ENCODE assay signal across 9 mouse cellular contexts in the genomic region with DNA sequence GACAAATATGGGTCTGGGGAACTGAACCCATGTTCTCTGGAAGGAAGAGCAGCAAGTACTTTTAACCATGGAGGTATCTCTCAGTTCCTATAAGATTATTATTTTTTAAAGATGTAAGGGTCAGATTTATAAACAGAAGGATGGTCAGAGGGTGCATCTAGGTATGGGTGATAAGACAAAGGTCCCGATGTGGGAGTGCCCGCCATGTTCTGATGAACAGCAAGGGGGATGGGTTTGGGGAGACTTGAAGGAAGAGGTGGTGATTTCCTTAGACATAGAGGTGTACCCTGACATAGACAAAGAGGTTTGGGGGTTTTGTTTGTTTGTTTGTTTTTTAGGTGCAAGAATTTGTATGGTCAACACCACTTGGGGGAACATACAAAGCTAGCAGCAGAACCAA. TPM values are rescaled to one million over a fixed set of nuclear protein-coding genes. Genes with fewer than 3 reads are reported as not detected.
DNase-seq lines count a peak whose midpoint lies in the region; ATAC-seq and TF ChIP-seq lines count a peak whose summit lies in the region.
"Had no signal": no experiment of that assay in that cellular context is flagged by ENCODE, and none has a peak within 500 bp of the region (broad histone marks: within the 10 kb centered on the region; RNA-seq: fewer than 3 reads in every experiment).

No protein-coding gene starts in this region.

- no peak overlapping the region for H3K27ac ChIP-seq in lung, embryonic 16.5 days (ENCODE audit: low read length)
- H3K27ac ChIP-seq in intestine, postnatal 0 days (ENCODE audit: low read depth, low read length) = no peak overlapping the region

- no peak overlapping the region for H3K9ac ChIP-seq in lung, embryonic 16.5 days (ENCODE audit: low read length)
- no peak overlapping the region for H3K9ac ChIP-seq in intestine, postnatal 0 days (ENCODE audit: low read depth, low read length)

- H3K79me2 ChIP-seq in myocyte (ENCODE audit: control insufficient read depth, insufficient read depth) = peaks cover 23% of the 10 kb centered on the region

- H3K4me3 ChIP-seq in erythroblast, embryonic 14.5 days (replicated peaks) = peak overlapping the region; percentile 98
- H3K4me3 ChIP-seq in lung, embryonic 16.5 days (ENCODE audit: low read length) = no peak overlapping the region; the same call in 1 of the 2 replicates
- no peak overlapping the region for H3K4me3 ChIP-seq in lung, adult 2 months (replicated peaks; ENCODE audit: extremely low read depth, low read depth, low read length)
- no peak overlapping the region for H3K4me3 ChIP-seq in intestine, postnatal 0 days (ENCODE audit: low read depth, low read length)
- H3K4me3 ChIP-seq in myocyte = peak overlapping the region; percentile 77

- no peak for ATAC-seq in erythroblast, adult 5-6 weeks (replicated peaks; ENCODE audit: low FRiP score, poor library complexity, severe bottlenecking)
- no peak for ATAC-seq in lung, embryonic 16.5 days (ENCODE audit: low read depth)
- no peak for ATAC-seq in intestine, postnatal 0 days
- ATAC-seq: activated CD4-positive, CD25-positive, alpha-beta regulatory T cell, adult 4 months had no signal

- no peak for DNase-seq in lung, adult 2 months
- DNase-seq in yolk sac, embryonic 10.5 days (ENCODE audit: low spot score) = no peak
- DNase-seq in retina, embryonic 14.5 days (ENCODE audit: low spot score) = no peak

- H3K4me1 ChIP-seq in erythroblast, embryonic 14.5 days (ENCODE audit: control insufficient read depth) = peaks cover 48% of the 10 kb centered on the region
- H3K4me1 ChIP-seq in lung, embryonic 16.5 days (replicated peaks; ENCODE audit: control insufficient read depth, insufficient read depth, low read length) = peaks cover 3% of the 10 kb centered on the region; the same call in 1 of the 2 replicates
- no peaks in the 10 kb centered on the region for H3K4me1 ChIP-seq in lung, adult 2 months (ENCODE audit: control insufficient read depth, insufficient read depth, low read length)
- H3K4me1 ChIP-seq in intestine, postnatal 0 days (replicated peaks; ENCODE audit: control insufficient read depth, insufficient read depth, low read length) = peaks cover 8% of the 10 kb centered on the region; the same call in 1 of the 2 replicates

- peaks cover 25% of the 10 kb centered on the region for H3K36me3 ChIP-seq in erythroblast, embryonic 14.5 days (ENCODE audit: control insufficient read depth)
- no peaks in the 10 kb centered on the region for H3K36me3 ChIP-seq in lung, embryonic 16.5 days (ENCODE audit: control insufficient read depth, insufficient read depth, low read length)
- no peaks in the 10 kb centered on the region for H3K36me3 ChIP-seq in intestine, postnatal 0 days (ENCODE audit: control insufficient read depth, insufficient read depth)
- H3K36me3 ChIP-seq in myocyte (ENCODE audit: control insufficient read depth, insufficient read depth) = no peaks in the 10 kb centered on the region

- peaks cover 19% of the 10 kb centered on the region for H3K27me3 ChIP-seq in erythroblast, embryonic 14.5 days (ENCODE audit: control insufficient read depth)
- no peaks in the 10 kb centered on the region; the same call in none of the 2 replicates for H3K27me3 ChIP-seq in lung, embryonic 16.5 days (ENCODE audit: control insufficient read depth, insufficient read depth, low read depth, low read length)
- no peaks in the 10 kb centered on the region for H3K27me3 ChIP-seq in intestine, postnatal 0 days (replicated peaks; ENCODE audit: control insufficient read depth, insufficient read depth, low read length)
- no peaks in the 10 kb centered on the region for H3K27me3 ChIP-seq in myocyte (ENCODE audit: control insufficient read depth, insufficient read depth, insufficient read length)

- no peak overlapping the region for H3ac ChIP-seq in myocyte (ENCODE audit: control insufficient read depth, insufficient read length)

- no peak for TF ChIP-seq CTCF in lung, adult 2 months (IDR thresholded peaks at IDR 0.05; ENCODE audit: insufficient read depth, low read length)
- no peak for TF ChIP-seq CTCF in intestine, postnatal 0 days (IDR thresholded peaks at IDR 0.05; ENCODE audit: low read depth)

- peak overlapping the region; percentile 98 for H3K4me2 ChIP-seq in lung, embryonic 16.5 days (ENCODE audit: low read depth, low read length)
- H3K4me2 ChIP-seq in intestine, postnatal 0 days (replicated peaks; ENCODE audit: low read depth) = peak overlapping the region; percentile 93; the same call in 1 of the 2 replicates
- peak overlapping the region; percentile 92 for H3K4me2 ChIP-seq in myocyte (ENCODE audit: low read depth)

- WGBS in lung, embryonic 16.5 days = 56% methylated on average over 2 of the region's 2 CpGs
- WGBS in lung, adult 2 months = 56% methylated on average over 2 of the region's 2 CpGs
- WGBS in intestine, postnatal 0 days = 59% methylated on average over 2 of the region's 2 CpGs

- TF ChIP-seq POLR2A in lung, adult 2 months (IDR thresholded peaks at IDR 0.05; ENCODE audit: borderline replicate concordance, extremely low read depth, low read depth, low read length) = no peak
- TF ChIP-seq POLR2A in myocyte (IDR thresholded peaks at IDR 0.05; ENCODE audit: insufficient read length, low read depth) = no peak

- H3K9me3 ChIP-seq in erythroblast, embryonic 14.5 days (ENCODE audit: control insufficient read depth, low read length) = no peaks in the 10 kb centered on the region
- H3K9me3 ChIP-seq in lung, embryonic 16.5 days (ENCODE audit: control insufficient read depth, low read length) = no peaks in the 10 kb centered on the region
- no peaks in the 10 kb centered on the region for H3K9me3 ChIP-seq in intestine, postnatal 0 days (ENCODE audit: control insufficient read depth)

TF ChIP-seq in myocyte, 11 proteins besides CTCF, POLR2A, EP300 and RAD21:
- no peak for TF ChIP-seq MYOG (IDR thresholded peaks at IDR 0.05; ENCODE audit: control insufficient read depth in 1 of 3, insufficient read depth in 1 of 3, insufficient read length in 2 of 3, low read depth in 2 of 3)
- TF ChIP-seq MYOD1 (IDR thresholded peaks at IDR 0.05; ENCODE audit: control insufficient read depth in 1 of 3, insufficient read length in 2 of 3, low read depth in 2 of 3) = no peak
- TF ChIP-seq USF1 (IDR thresholded peaks at IDR 0.05; ENCODE audit: low read depth) = no peak
- no peak for TF ChIP-seq E2F4 (IDR thresholded peaks at IDR 0.05; ENCODE audit: insufficient read depth)
- TF ChIP-seq TCF3 (IDR thresholded peaks at IDR 0.05; ENCODE audit: insufficient read length, low read depth) = no peak
- no peak for TF ChIP-seq TCF12 (IDR thresholded peaks at IDR 0.05; ENCODE audit: insufficient read depth, poor library complexity, severe bottlenecking)
- TF ChIP-seq REST (IDR thresholded peaks at IDR 0.05; ENCODE audit: insufficient read depth, insufficient read length) = no peak
- TF ChIP-seq POLR2AphosphoS2 (IDR thresholded peaks at IDR 0.05; ENCODE audit: insufficient read length, low read depth) = no peak
- TF ChIP-seq CEBPB (IDR thresholded peaks at IDR 0.05; ENCODE audit: insufficient read depth, poor library complexity, severe bottlenecking) = no peak
- no peak for TF ChIP-seq MAX (IDR thresholded peaks at IDR 0.05; ENCODE audit: low read depth)
- TF ChIP-seq SRF (IDR thresholded peaks at IDR 0.05; ENCODE audit: control insufficient read depth, insufficient read length, low read depth) = no peak

RNA-seq across cellular contexts. Expression of a gene that starts 1.6 kb away (rescaled TPM):
- 7.3 and 7.8 TPM in 2 replicates for polyA plus RNA-seq in erythroblast, embryonic 14.5 days (2012)
- total RNA-seq in erythroblast, adult 5-6 weeks (2015; ENCODE audit: low replicate concordance) = 39.4 and 43.5 TPM in 2 replicates
- total RNA-seq in erythroblast, adult 5-6 weeks (2017; ENCODE audit: low replicate concordance) = 102 and 103 TPM in 2 replicates
- 12.4 and 12.8 TPM in 2 replicates for polyA plus RNA-seq in lung, embryonic 16.5 days (2015; fragmentation: Nextera tagmentation; extraction: Ambion mirVana)
- 6.4 and 8.1 TPM in 2 replicates for polyA plus RNA-seq in lung, adult 2 months (2012; rRNA removed)
- polyA plus RNA-seq in intestine, postnatal 0 days (2015; fragmentation: Nextera tagmentation; extraction: Ambion mirVana) = 19.8 and 22.5 TPM in 2 replicates
- polyA plus RNA-seq in myocyte (2012; fragmentation: generic; extraction: Trizol) = 27.2 TPM

Comparison
In these comparisons a context has a peak if more than half of its experiments do, and no peak if none do; other contexts are left out.
1. H3K4me3 ChIP-seq: peak in erythroblast, embryonic 14.5 days (single experiment) and myocyte (single experiment); none in lung, embryonic 16.5 days (single experiment), lung, adult 2 months (single experiment) and intestine, postnatal 0 days (single experiment).
2. Peak in every context shown above with its lines, with median percentiles within 50 percentile points of each other: H3K4me2 ChIP-seq.